Mouse (Mus musculus): ENCODE data around the gene Tmem208.
A peak's percentile ranks its signal among the peaks of the same experiment; 100 is the strongest.

The Tmem208 gene

GRCm38 (mm10) chr8:105330325-105330724 lies 4.2 kb downstream of the Tmem208 start:
- no peak for DNase-seq

GRCm38 (mm10) chr8:105331469-105331868 lies 5.3 kb downstream of the Tmem208 start:
- DNase-seq: no peak

GRCm38 (mm10) chr8:105331931-105332330 lies 5.8 kb downstream of the Tmem208 start:
- DNase-seq: no peak

- DNase-seq: no peak
Observed at GRCm38 (mm10) chr8:105332523-105332922, 6.4 kb downstream of the Tmem208 start.

- peak; percentile 27 to 35 for DNase-seq
Observed at GRCm38 (mm10) chr8:105336373-105337130, 10.4 kb downstream of the Tmem208 start.

GRCm38 (mm10) chr8:105338992-105339391 lies 12.8 kb downstream of the Tmem208 start:
- DNase-seq: no peak

GRCm38 (mm10) chr8:105339886-105340635 lies 13.9 kb downstream of the Tmem208 start:
- no peak for DNase-seq

GRCm38 (mm10) chr8:105341399-105341798 lies 15.2 kb downstream of the Tmem208 start:
- DNase-seq: no peak

GRCm38 (mm10) chr8:105342768-105343167 lies 16.6 kb downstream of the Tmem208 start:
- no peak for DNase-seq

- DNase-seq: no peak
Observed at GRCm38 (mm10) chr8:105343791-105344574, 17.8 kb downstream of the Tmem208 start.

- DNase-seq: no peak
Observed at GRCm38 (mm10) chr8:105345061-105345975, 19.2 kb downstream of the Tmem208 start.

GRCm38 (mm10) chr8:105346611-105347427 lies 20.7 kb downstream of the Tmem208 start:
- peak in 1 of 2 experiments; percentile 23 for DNase-seq

GRCm38 (mm10) chr8:105347428-105348221 lies 21.5 kb downstream of the Tmem208 start, which contains the start of gene Fhod1:
Gene Fhod1, minus strand, starts transcription at chr8:105347953.
- peak; percentile 86 to 87 for DNase-seq

GRCm38 (mm10) chr8:105348450-105349095 lies 22.4 kb downstream of the Tmem208 start, which contains the start of gene Slc9a5:
Gene Slc9a5, plus strand, starts transcription at chr8:105348843.
- DNase-seq: peak in 1 of 2 experiments; percentile 49

GRCm38 (mm10) chr8:105349096-105349771 lies 23.1 kb downstream of the Tmem208 start:
- peak; percentile 42 to 55 for DNase-seq

- DNase-seq: no peak
Observed at GRCm38 (mm10) chr8:105350186-105350585, 24.0 kb downstream of the Tmem208 start.

GRCm38 (mm10) chr8:105353583-105354135 lies 27.5 kb downstream of the Tmem208 start:
- DNase-seq: no peak

- no peak for DNase-seq
Observed at GRCm38 (mm10) chr8:105354549-105354948, 28.4 kb downstream of the Tmem208 start.
